Mouse (Mus musculus) liver, embryonic 14.5 days (tissue): ENCODE measurements around the gene Jtb.

Experiments used
- CTCF ChIP-seq: IDR thresholded peaks from 2 replicates; pipeline ENCODE4 v1.5.1; 2016; ENCODE audit warnings: antibody characterized with exemption, low read depth, control low read depth
- EP300 ChIP-seq: IDR thresholded peaks from 2 replicates; pipeline ENCODE4 v1.6.1; 2016; ENCODE audit warnings: antibody characterized with exemption, low read depth

DNA sequence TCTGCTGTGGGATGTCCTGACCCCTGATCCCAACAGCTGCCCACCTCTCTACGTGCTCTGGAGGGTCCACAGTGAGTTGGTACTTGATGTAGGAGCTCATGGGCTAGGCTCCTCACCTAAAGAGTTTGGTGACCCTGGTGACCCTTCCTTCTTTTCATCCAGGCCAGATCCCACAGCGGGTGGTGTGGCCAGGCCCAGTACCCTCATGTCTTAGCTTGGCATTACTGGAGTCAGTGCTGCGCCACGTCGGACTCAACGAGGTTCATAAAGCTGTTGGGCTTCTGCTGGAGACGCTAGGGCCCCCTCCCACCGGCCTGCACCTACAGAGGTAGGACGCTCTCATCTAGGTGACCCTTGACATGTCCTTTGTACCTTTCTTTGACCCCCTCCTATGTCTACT lies 47.8 kb downstream of the Jtb start:
- TF ChIP-seq CTCF: no peak
- TF ChIP-seq EP300: no peak
